23 mouse cellular contexts compared by ENCODE assay signal in the genomic region with DNA sequence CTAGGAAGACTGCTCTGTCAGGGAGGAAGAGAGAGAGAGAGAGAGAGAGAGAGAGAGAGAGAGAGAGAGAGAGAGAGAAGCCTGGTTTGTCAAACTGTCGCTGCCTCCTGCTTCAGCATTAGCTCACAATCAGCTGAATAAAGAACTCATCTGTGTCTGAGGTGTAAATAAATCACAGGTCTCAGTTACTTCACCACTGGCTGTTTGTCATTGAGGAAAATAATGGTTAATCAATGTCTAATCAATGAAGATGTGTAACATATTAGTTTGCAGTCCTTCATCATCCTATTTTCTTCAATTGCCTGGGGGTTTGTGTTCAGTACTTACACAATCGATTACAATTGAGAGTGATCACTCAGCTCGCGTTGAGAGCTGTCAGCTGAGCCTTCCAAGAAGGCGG.
DNase-seq lines count a peak whose midpoint lies in the region; ATAC-seq and TF ChIP-seq lines count a peak whose summit lies in the region.
"Had no signal": no experiment of that assay in that cellular context is flagged by ENCODE, and none has a peak within 500 bp of the region (broad histone marks: within the 10 kb centered on the region; RNA-seq: fewer than 3 reads in every experiment).

No protein-coding gene starts in this region.

- H3K4me3 ChIP-seq in hindbrain, embryonic 11.5 days (ENCODE audit: low read depth, low read length) = no peak overlapping the region
- H3K4me3 ChIP-seq in hindbrain, embryonic 10.5 days = no peak overlapping the region
- no peak overlapping the region for H3K4me3 ChIP-seq in hindbrain, embryonic 14.5 days (replicated peaks; ENCODE audit: low read length)
- H3K4me3 ChIP-seq in hindbrain, postnatal 0 days (ENCODE audit: low read length) = no peak overlapping the region
- H3K4me3 ChIP-seq in neural tube, embryonic 13.5 days = no peak overlapping the region
- H3K4me3 ChIP-seq: embryonic facial prominence, embryonic 13.5 days; erythroblast, embryonic 14.5 days; forebrain, embryonic 13.5 days; limb, embryonic 10.5 days; liver, embryonic 15.5 days; lung, embryonic 15.5 days; myocyte had no signal

- TF ChIP-seq CTCF in hindbrain, postnatal 0 days (IDR thresholded peaks at IDR 0.05; ENCODE audit: low read depth) = no peak

- no peak overlapping the region for H3K9ac ChIP-seq in hindbrain, embryonic 11.5 days (ENCODE audit: low read depth, low read length)
- no peak overlapping the region; the same call in 1 of the 2 replicates for H3K9ac ChIP-seq in hindbrain, embryonic 14.5 days
- H3K9ac ChIP-seq in hindbrain, postnatal 0 days (replicated peaks; ENCODE audit: low read length) = no peak overlapping the region
- no peak overlapping the region for H3K9ac ChIP-seq in neural tube, embryonic 13.5 days
- H3K9ac ChIP-seq: embryonic facial prominence, embryonic 13.5 days; forebrain, embryonic 13.5 days; liver, embryonic 15.5 days; lung, embryonic 15.5 days had no signal

- no peak overlapping the region for H3K4me2 ChIP-seq in hindbrain, embryonic 11.5 days (replicated peaks; ENCODE audit: low read depth, low read length)
- peak overlapping the region; percentile 39; the same call in 1 of the 2 replicates for H3K4me2 ChIP-seq in hindbrain, embryonic 14.5 days (replicated peaks)
- H3K4me2 ChIP-seq in hindbrain, postnatal 0 days (ENCODE audit: low read depth, low read length) = peak overlapping the region; percentile 40
- peak overlapping the region; percentile 29 for H3K4me2 ChIP-seq in neural tube, embryonic 13.5 days
- H3K4me2 ChIP-seq: forebrain, embryonic 13.5 days; liver, embryonic 15.5 days; lung, embryonic 15.5 days had no signal

- no peaks in the 10 kb centered on the region for H3K4me1 ChIP-seq in hindbrain, embryonic 11.5 days (replicated peaks; ENCODE audit: control insufficient read depth, insufficient read depth, low read length)
- H3K4me1 ChIP-seq in hindbrain, embryonic 10.5 days (replicated peaks) = no peaks in the 10 kb centered on the region
- H3K4me1 ChIP-seq in hindbrain, embryonic 14.5 days (replicated peaks; ENCODE audit: control insufficient read depth, insufficient read depth, low read length) = 0 out of 2 replicates have a peak, but pooled peaks cover 3% of the 10 kb centered on the region
- H3K4me1 ChIP-seq in hindbrain, postnatal 0 days (ENCODE audit: insufficient read depth, low read length) = no peaks in the 10 kb centered on the region
- H3K4me1 ChIP-seq in neural tube, embryonic 13.5 days (replicated peaks) = peaks cover 16% of the 10 kb centered on the region; the same call in 1 of the 2 replicates
- H3K4me1 ChIP-seq: limb, embryonic 10.5 days; liver, embryonic 15.5 days; lung, embryonic 15.5 days had no signal

- WGBS in hindbrain, embryonic 11.5 days = 58% methylated on average over 5 of the region's 5 CpGs
- WGBS in hindbrain, embryonic 10.5 days = 59% methylated on average over 5 of the region's 5 CpGs
- 27% methylated on average over 5 of the region's 5 CpGs for WGBS in hindbrain, embryonic 14.5 days
- 40% methylated on average over 5 of the region's 5 CpGs for WGBS in hindbrain, postnatal 0 days
- 21% methylated on average over 5 of the region's 5 CpGs for WGBS in neural tube, embryonic 13.5 days

- no peaks in the 10 kb centered on the region for H3K27me3 ChIP-seq in hindbrain, embryonic 11.5 days (ENCODE audit: control insufficient read depth, insufficient read depth, low read length)
- no peaks in the 10 kb centered on the region for H3K27me3 ChIP-seq in hindbrain, embryonic 10.5 days (ENCODE audit: insufficient read depth, poor library complexity, severe bottlenecking)
- H3K27me3 ChIP-seq in hindbrain, embryonic 14.5 days (ENCODE audit: control insufficient read depth, insufficient read depth, low read length) = no peaks in the 10 kb centered on the region
- no peaks in the 10 kb centered on the region for H3K27me3 ChIP-seq in hindbrain, postnatal 0 days (ENCODE audit: insufficient read depth, low read length)
- no peaks in the 10 kb centered on the region for H3K27me3 ChIP-seq in neural tube, embryonic 13.5 days
- H3K27me3 ChIP-seq: forebrain, embryonic 13.5 days; liver, embryonic 15.5 days; lung, embryonic 15.5 days had no signal

- ATAC-seq in hindbrain, embryonic 11.5 days (ENCODE audit: low FRiP score) = peak; percentile 62
- ATAC-seq in hindbrain, embryonic 14.5 days (ENCODE audit: low FRiP score) = no peak
- no peak for ATAC-seq in hindbrain, postnatal 0 days
- 0 out of 2 replicates have a peak, but pooled peaks have one; percentile 27 for ATAC-seq in neural tube, embryonic 13.5 days (ENCODE audit: low read depth)

- H3K27ac ChIP-seq in hindbrain, embryonic 11.5 days (ENCODE audit: low read depth, low read length) = no peak overlapping the region
- no peak overlapping the region for H3K27ac ChIP-seq in hindbrain, embryonic 10.5 days
- H3K27ac ChIP-seq in hindbrain, embryonic 14.5 days = no peak overlapping the region
- H3K27ac ChIP-seq in hindbrain, postnatal 0 days = no peak overlapping the region
- no peak overlapping the region for H3K27ac ChIP-seq in neural tube, embryonic 13.5 days (replicated peaks)
- H3K27ac ChIP-seq: embryonic facial prominence, embryonic 13.5 days; forebrain, embryonic 13.5 days; limb, embryonic 10.5 days; liver, embryonic 15.5 days; lung, embryonic 15.5 days had no signal

- no peaks in the 10 kb centered on the region for H3K36me3 ChIP-seq in hindbrain, embryonic 11.5 days (ENCODE audit: control insufficient read depth, insufficient read depth, low read length)
- H3K36me3 ChIP-seq in hindbrain, embryonic 10.5 days = no peaks in the 10 kb centered on the region
- H3K36me3 ChIP-seq in hindbrain, embryonic 14.5 days (replicated peaks; ENCODE audit: control insufficient read depth, insufficient read depth) = no peaks in the 10 kb centered on the region
- H3K36me3 ChIP-seq in hindbrain, postnatal 0 days (ENCODE audit: insufficient read depth, low read length) = no peaks in the 10 kb centered on the region
- H3K36me3 ChIP-seq in neural tube, embryonic 13.5 days = no peaks in the 10 kb centered on the region
- H3K36me3 ChIP-seq: embryonic facial prominence, embryonic 13.5 days; limb, embryonic 10.5 days; liver, embryonic 15.5 days; lung, embryonic 15.5 days had no signal

- no peaks in the 10 kb centered on the region for H3K9me3 ChIP-seq in hindbrain, embryonic 11.5 days (ENCODE audit: control insufficient read depth, low read length)
- H3K9me3 ChIP-seq in hindbrain, embryonic 10.5 days = no peaks in the 10 kb centered on the region
- no peaks in the 10 kb centered on the region for H3K9me3 ChIP-seq in hindbrain, embryonic 14.5 days (ENCODE audit: control insufficient read depth, low read length)
- H3K9me3 ChIP-seq in hindbrain, postnatal 0 days (ENCODE audit: low read length) = no peaks in the 10 kb centered on the region
- H3K9me3 ChIP-seq in neural tube, embryonic 13.5 days = no peaks in the 10 kb centered on the region
- H3K9me3 ChIP-seq: embryonic facial prominence, embryonic 13.5 days; forebrain, embryonic 13.5 days; limb, embryonic 10.5 days; liver, embryonic 15.5 days; lung, embryonic 15.5 days had no signal

- DNase-seq in hindbrain, embryonic 11.5 days (ENCODE audit: low spot score) = no peak
- no peak for DNase-seq in hindbrain, embryonic 10.5 days (ENCODE audit: low spot score)
- DNase-seq in hindbrain, embryonic 14.5 days (ENCODE audit: low spot score) = no peak
- no peak for DNase-seq in hindbrain, postnatal 0 days (ENCODE audit: low spot score)
- DNase-seq in frontal cortex, postnatal 25 days (ENCODE audit: low spot score in 2 of 2) = no peak
- no peak for DNase-seq in right cerebral cortex, postnatal 10 days (ENCODE audit: low spot score in 2 of 2)
- DNase-seq: cerebellum, adult 11 months; cerebellum, adult 9-11 months; gastrocnemius, postnatal 25 days; kidney, adult 2 months; kidney, postnatal 10 days; liver; lung, postnatal 36 days; right cerebral cortex, postnatal 4 days; thymus, postnatal 25 days had no signal

Comparison
In these comparisons a context has a peak if more than half of its experiments do, and no peak if none do; other contexts are left out.
1. ATAC-seq: peak in hindbrain, embryonic 11.5 days (single experiment) and neural tube, embryonic 13.5 days (single experiment); none in hindbrain, embryonic 14.5 days (single experiment) and hindbrain, postnatal 0 days (single experiment).